Mouse (Mus musculus) limb, embryonic 14.5 days (tissue): ENCODE measurements around the gene Igsf1. TPM values are rescaled to one million over a fixed set of nuclear protein-coding genes. Genes with fewer than 3 reads are reported as not detected.

Experiments
- ATAC-seq: fragments of 200-750 bp; cut with Nextera tagmentation; 2 replicates; pipeline ENCODE4 v1.8.0; 2017; ENCODE audit warnings: low read depth, moderate number of reproducible peaks, moderate TSS enrichment; ENCODE audit not compliant: low FRiP score
- DNase-seq: peaks from one replicate; pipeline ENCODE4 v3.0.0-alpha.2; 2015; ENCODE audit warnings: low spot score
- H3K27ac ChIP-seq: fragments of 300-500 bp; sonication (generic); replicated peaks from 2 replicates; pipeline ENCODE4 v1.5.1; 2014; ENCODE audit warnings: low read depth, mild to moderate bottlenecking, low read length, moderate library complexity, mixed read lengths
- H3K27me3 ChIP-seq: fragments of 300-500 bp; sonication (generic); 2 replicates; pipeline ENCODE4 v1.6.1; 2014; ENCODE audit warnings: low read length, mixed read lengths; ENCODE audit not compliant: control insufficient read depth, insufficient read depth
- H3K36me3 ChIP-seq: fragments of 300-500 bp; sonication (generic); 2 replicates; pipeline ENCODE4 v1.6.1; 2014; ENCODE audit warnings: mild to moderate bottlenecking, low read length, moderate library complexity, mixed read lengths; ENCODE audit not compliant: control insufficient read depth, insufficient read depth
- H3K4me1 ChIP-seq: fragments of 300-500 bp; sonication (generic); 2 replicates; pipeline ENCODE4 v1.6.1; 2014; ENCODE audit warnings: antibody characterized with exemption, low read length, mixed read lengths; ENCODE audit not compliant: control insufficient read depth, insufficient read depth
- H3K4me2 ChIP-seq: fragments of 300-500 bp; sonication (generic); replicated peaks from 2 replicates; pipeline ENCODE4 v1.6.1; 2014; ENCODE audit warnings: low read depth, mild to moderate bottlenecking, low read length, moderate library complexity; ENCODE audit not compliant: severe bottlenecking
- H3K4me3 ChIP-seq: fragments of 300-500 bp; sonication (generic); replicated peaks from 2 replicates; pipeline ENCODE4 v1.5.1; 2014; ENCODE audit warnings: low read length
- H3K9ac ChIP-seq: fragments of 300-500 bp; sonication (generic); 2 replicates; pipeline ENCODE4 v1.6.1; 2014; ENCODE audit warnings: mild to moderate bottlenecking, low read depth, low read length, moderate library complexity; ENCODE audit not compliant: severe bottlenecking
- H3K9me3 ChIP-seq: fragments of 300-500 bp; sonication (generic); 2 replicates; pipeline ENCODE4 v1.6.1; 2016; ENCODE audit warnings: low read length; ENCODE audit not compliant: control insufficient read depth
- POLR2A ChIP-seq: fragments of 200-500 bp; IDR thresholded peaks from 2 replicates; pipeline ENCODE4 v1.8.0; 2012; ENCODE audit warnings: inconsistent platforms, mild to moderate bottlenecking, moderate library complexity, borderline replicate concordance; ENCODE audit not compliant: insufficient read depth, insufficient read length; ENCODE audit errors: extremely low read depth
- WGBS: fragments of 180-500 bp; shearing (Covaris S2); extraction: QIAGEN DNeasy Blood & Tissue Kit; methylation state at CpG from one replicate; pipeline ENCODE4 v1.1.7; 2014; 5-methylcytosine and 5-hydroxymethylcytosine counted together
- polyA plus RNA-seq, 2 experiments: library from polyadenylated mRNA; depleted of rRNA in 1 of 2; stranded (reverse) in 1 of 2; unstranded in 1 of 2; fragments of >200 nt; fragmentation: Nextera tagmentation in 1 of 2; extraction: Ambion mirVana in 1 of 2; gene quantifications; 2 replicates each; pipeline versions ENCODE4 v1.2.1 to v1.2.3; 2012 to 2014

The Igsf1 gene
- polyA plus RNA-seq (2012; rRNA removed) (1.9 and 2.0 TPM in 2 replicates), polyA plus RNA-seq (2014; fragmentation: Nextera tagmentation; extraction: Ambion mirVana) (2.8 and 3.3 TPM in 2 replicates)

GRCm38 (mm10) chrX:49797213-49798019 lies at the start of gene Igsf1:
Gene Igsf1 (minus strand): TSS chrX:49797749.
- Histone ChIP-seq H3K36me3 (no peaks in the 10 kb centered on the region), H3K4me2 (peak within 1 kb of the TSS; percentile 45), H3K9ac (0 out of 2 replicates have a peak within 1 kb of the TSS, but pooled peaks have one; percentile 25), H3K27ac (no peak within 1 kb of the TSS), H3K4me3 (peak within 1 kb of the TSS; percentile 26), H3K9me3 (no peaks in the 10 kb centered on the region), H3K27me3 (no peaks in the 10 kb centered on the region), H3K4me1 (no peaks in the 10 kb centered on the region)
- DNase-seq: peak; percentile 33
- no peak for TF ChIP-seq POLR2A
- peak; percentile 81 for ATAC-seq
- 32% methylated on average over 25 of the region's 28 CpGs for WGBS

DNA sequence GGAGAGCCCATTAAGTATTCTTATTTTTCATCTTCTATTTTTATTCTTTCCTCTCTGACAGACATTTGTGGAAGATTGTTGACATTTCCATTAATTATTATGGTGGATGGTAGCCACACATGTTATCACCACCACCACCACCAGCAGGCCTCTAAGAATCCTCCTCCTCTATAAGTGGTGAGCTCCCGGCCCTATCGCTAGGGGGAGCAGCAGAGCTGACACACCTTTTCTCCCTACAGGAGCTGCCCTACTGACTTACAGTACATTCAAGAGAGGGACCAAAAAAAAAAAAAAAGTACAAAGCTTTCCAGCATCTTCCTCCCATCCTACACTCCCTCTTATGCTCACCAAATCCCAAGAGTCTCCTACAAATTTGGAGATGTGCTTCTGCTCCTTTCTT lies 26.7 kb downstream of the Igsf1 start:
- no peak overlapping the region for H3K9ac ChIP-seq
- ATAC-seq (no peak), DNase-seq (no peak)
- no peaks in the 10 kb centered on the region for H3K36me3 ChIP-seq
- no peaks in the 10 kb centered on the region for H3K27me3 ChIP-seq
- no peak overlapping the region for H3K4me2 ChIP-seq
- H3K27ac ChIP-seq: no peak overlapping the region
- no peaks in the 10 kb centered on the region for H3K4me1 ChIP-seq
- WGBS: 25% methylated on average over 2 of the region's 2 CpGs
- no peaks in the 10 kb centered on the region for H3K9me3 ChIP-seq
- no peak overlapping the region for H3K4me3 ChIP-seq
- no peak for TF ChIP-seq POLR2A

- Histone ChIP-seq H3K4me3 (no peak overlapping the region), H3K36me3 (no peaks in the 10 kb centered on the region), H3K9ac (no peak overlapping the region), H3K4me1 (no peaks in the 10 kb centered on the region), H3K9me3 (no peaks in the 10 kb centered on the region), H3K4me2 (no peak overlapping the region), H3K27me3 (no peaks in the 10 kb centered on the region), H3K27ac (no peak overlapping the region)
- ATAC-seq (no peak), DNase-seq (no peak)
- no peak for TF ChIP-seq POLR2A
- 74% methylated on average over 5 of the region's 5 CpGs for WGBS
Measured at GRCm38 (mm10) chrX:49745192-49745591, 52.4 kb downstream of the Igsf1 start.

DNA sequence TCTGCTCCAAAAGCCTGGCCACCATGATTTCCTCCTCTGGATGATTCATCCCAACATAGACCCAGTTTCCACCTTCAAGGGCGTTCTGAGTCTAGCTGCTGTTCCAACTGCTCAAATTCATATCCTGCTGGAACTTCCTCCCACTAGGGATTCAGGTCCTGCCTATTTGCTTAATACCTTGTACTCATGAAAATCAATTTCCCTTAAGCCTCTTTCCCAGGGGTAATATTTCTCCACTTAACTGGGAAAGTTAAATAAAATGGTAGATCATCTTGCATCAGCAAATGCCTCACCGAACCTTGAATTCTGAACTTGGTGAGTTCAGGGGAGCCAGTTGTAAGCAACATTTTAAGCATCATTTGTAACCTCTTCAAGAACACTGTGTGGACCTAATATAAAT lies 62.6 kb downstream of the Igsf1 start, which contains the start of gene Olfr1321:
Olfr1321 (minus strand) TSS at position 101 of the 400 bp plus-strand sequence.
- Histone ChIP-seq H3K9ac (no peak within 1 kb of the TSS), H3K27ac (no peak within 1 kb of the TSS), H3K4me3 (no peak within 1 kb of the TSS), H3K4me2 (no peak within 1 kb of the TSS), H3K4me1 (no peaks in the 10 kb centered on the region), H3K9me3 (no peaks in the 10 kb centered on the region), H3K36me3 (no peaks in the 10 kb centered on the region), H3K27me3 (no peaks in the 10 kb centered on the region)
- WGBS: 78% methylated on average over 2 of the region's 2 CpGs
- ATAC-seq: no peak
- TF ChIP-seq POLR2A: no peak
- DNase-seq: no peak

Other genes with a start within 250 kb of the Igsf1 start
- not detected in 2 replicates for gene Olfr1320, start 125.4 kb downstream of the Igsf1 start, polyA plus RNA-seq (2012; rRNA removed)
- not detected in 2 replicates for gene Olfr1320, start 125.4 kb downstream of the Igsf1 start, polyA plus RNA-seq (2014; fragmentation: Nextera tagmentation; extraction: Ambion mirVana)
- not detected in 2 replicates for gene Olfr1321, start 62.7 kb downstream of the Igsf1 start, polyA plus RNA-seq (2012; rRNA removed)
- not detected in 2 replicates for gene Olfr1321, start 62.7 kb downstream of the Igsf1 start, polyA plus RNA-seq (2014; fragmentation: Nextera tagmentation; extraction: Ambion mirVana)
- gene Olfr1322, start 93.7 kb upstream of the Igsf1 start, polyA plus RNA-seq (2012; rRNA removed): not detected in 2 replicates
- not detected in 2 replicates for gene Olfr1322, start 93.7 kb upstream of the Igsf1 start, polyA plus RNA-seq (2014; fragmentation: Nextera tagmentation; extraction: Ambion mirVana)
- not detected in 2 replicates for gene Olfr1323, start 221.6 kb upstream of the Igsf1 start, polyA plus RNA-seq (2012; rRNA removed)
- not detected in 2 replicates for gene Olfr1323, start 221.6 kb upstream of the Igsf1 start, polyA plus RNA-seq (2014; fragmentation: Nextera tagmentation; extraction: Ambion mirVana)